Mouse (Mus musculus) embryonic facial prominence, embryonic 15.5 days (tissue): ENCODE results near the gene Gphb5. TPM values are rescaled to one million over a fixed set of nuclear protein-coding genes. Genes with fewer than 3 reads are reported as not detected.

ENCODE experiments used
- ATAC-seq: fragments of 200-750 bp; cut with Nextera tagmentation; 2 replicates; pipeline ENCODE4 v1.8.0; 2017; ENCODE audit warnings: low read depth, moderate TSS enrichment; ENCODE audit not compliant: insufficient number of reproducible peaks, low FRiP score, low TSS enrichment
- H3K27ac ChIP-seq: fragments of 300-500 bp; sonication (generic); replicated peaks from 2 replicates; pipeline ENCODE4 v1.5.1; 2015; ENCODE audit warnings: mild to moderate bottlenecking, inconsistent platforms
- H3K27me3 ChIP-seq: fragments of 300-500 bp; sonication (generic); 2 replicates; pipeline ENCODE4 v1.6.1; 2015; ENCODE audit warnings: inconsistent platforms
- H3K36me3 ChIP-seq: fragments of 300-500 bp; sonication (generic); 2 replicates; pipeline ENCODE4 v1.6.1; 2015; ENCODE audit warnings: mild to moderate bottlenecking, inconsistent platforms
- H3K4me1 ChIP-seq: fragments of 300-500 bp; sonication (generic); 2 replicates; pipeline ENCODE4 v1.6.1; 2015; ENCODE audit warnings: inconsistent platforms
- H3K4me2 ChIP-seq: fragments of 300-500 bp; sonication (generic); replicated peaks from 2 replicates; pipeline ENCODE4 v1.6.1; 2015; ENCODE audit warnings: mild to moderate bottlenecking, inconsistent platforms
- H3K4me3 ChIP-seq: fragments of 300-500 bp; sonication (generic); replicated peaks from 2 replicates; pipeline ENCODE4 v1.5.1; 2015; ENCODE audit warnings: mild to moderate bottlenecking, inconsistent platforms
- H3K9ac ChIP-seq: fragments of 300-500 bp; sonication (generic); 2 replicates; pipeline ENCODE4 v1.6.1; 2015; ENCODE audit warnings: inconsistent platforms
- H3K9me3 ChIP-seq: fragments of 300-500 bp; sonication (generic); replicated peaks from 2 replicates; pipeline ENCODE4 v1.6.1; 2016; ENCODE audit warnings: inconsistent platforms
- WGBS: fragments of 180-500 bp; shearing (Covaris S2); methylation state at CpG from one replicate; pipeline ENCODE4 v1.1.7; 2015; 5-methylcytosine and 5-hydroxymethylcytosine counted together
- polyA plus RNA-seq: library from polyadenylated mRNA; unstranded; fragments of >200 nt; fragmentation: Nextera tagmentation; extraction: Ambion mirVana; gene quantifications from 2 replicates; pipeline ENCODE4 v1.2.1, GENCODE M21; 2015

The Gphb5 gene
- polyA plus RNA-seq, 1 experiment from 2014 or later, result not detected

DNA sequence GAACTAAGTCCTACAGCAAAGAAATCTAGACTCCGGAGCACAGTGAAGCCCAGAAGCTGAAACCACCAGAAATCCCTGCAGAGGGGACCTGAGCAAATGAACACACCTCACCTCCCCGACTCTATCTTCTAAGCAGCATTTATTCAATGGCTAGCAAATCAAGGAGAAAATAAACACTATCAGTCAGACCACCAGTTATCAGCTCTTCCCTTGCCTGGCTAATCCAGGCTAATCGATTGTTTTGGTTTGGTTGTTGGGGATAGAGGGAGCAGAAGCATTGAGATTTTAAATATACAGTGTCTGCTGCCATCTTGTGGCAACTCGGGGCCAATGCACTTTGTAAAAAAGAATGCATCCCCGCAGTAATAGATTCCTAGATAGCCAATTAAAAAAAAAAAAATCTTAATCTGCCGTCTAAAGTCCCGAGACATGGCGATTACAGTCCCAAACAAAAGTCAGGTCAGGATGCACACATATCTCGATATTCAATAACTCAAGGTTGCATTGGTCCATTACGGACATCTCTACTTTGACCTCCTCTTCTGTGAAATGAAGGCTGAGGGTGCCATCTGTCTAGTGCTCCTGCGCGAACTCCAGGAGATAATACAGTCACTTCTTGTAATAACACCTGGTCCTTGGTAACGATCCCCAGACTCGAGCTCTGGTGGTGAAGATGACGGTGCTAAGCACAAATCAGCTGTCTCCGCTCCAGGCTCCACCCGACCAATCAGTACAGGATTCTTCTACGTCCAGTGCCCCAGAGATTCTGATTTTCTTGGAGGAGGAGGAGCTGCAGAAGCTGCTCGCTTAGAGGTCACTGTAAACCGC lies 27.1 kb downstream of the Gphb5 start:
- Histone ChIP-seq H3K36me3 (no peaks in the 10 kb centered on the region), H3K27ac (no peak overlapping the region), H3K4me2 (no peak overlapping the region), H3K4me1 (no peaks in the 10 kb centered on the region), H3K9me3 (no peaks in the 10 kb centered on the region), H3K27me3 (no peaks in the 10 kb centered on the region), H3K9ac (no peak overlapping the region), H3K4me3 (no peak overlapping the region)
- ATAC-seq, result no peak
- 47% methylated on average over 20 of the region's 20 CpGs for WGBS

DNA sequence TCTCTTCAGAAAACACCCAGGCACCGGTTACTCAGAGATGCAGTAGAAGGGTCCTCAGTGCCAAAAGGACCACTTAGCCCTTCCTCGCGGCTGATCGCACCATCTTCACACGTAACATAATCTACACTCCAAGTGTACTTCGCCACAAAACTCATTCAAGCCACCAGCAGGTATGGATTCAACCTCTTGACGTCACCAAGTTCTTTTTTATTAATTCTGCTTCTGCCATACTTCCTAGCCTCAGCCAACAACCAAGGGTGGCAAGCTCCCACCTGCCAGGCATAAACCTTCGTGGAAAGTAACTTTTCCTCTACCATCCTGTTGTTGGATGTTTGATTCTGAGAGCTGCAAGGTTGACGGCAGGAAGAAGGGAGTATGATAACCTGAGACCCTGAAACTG lies 28.1 kb downstream of the Gphb5 start:
- ATAC-seq, result no peak
- Histone ChIP-seq H3K27ac (no peak overlapping the region), H3K4me2 (no peak overlapping the region), H3K4me1 (no peaks in the 10 kb centered on the region), H3K9ac (no peak overlapping the region), H3K36me3 (no peaks in the 10 kb centered on the region), H3K4me3 (no peak overlapping the region), H3K9me3 (no peaks in the 10 kb centered on the region), H3K27me3 (no peaks in the 10 kb centered on the region)
- 92% methylated on average over 9 of the region's 9 CpGs for WGBS

- Histone ChIP-seq H3K9me3 (no peaks in the 10 kb centered on the region), H3K27ac (no peak overlapping the region), H3K4me1 (no peaks in the 10 kb centered on the region), H3K36me3 (no peaks in the 10 kb centered on the region), H3K9ac (no peak overlapping the region), H3K27me3 (no peaks in the 10 kb centered on the region), H3K4me2 (no peak overlapping the region), H3K4me3 (no peak overlapping the region)
- ATAC-seq, result no peak
- WGBS, result 87% methylated on average over 15 of the region's 15 CpGs
Observed at GRCm38 (mm10) chr12:75387846-75388245, 28.7 kb downstream of the Gphb5 start.

GRCm38 (mm10) chr12:75387156-75387555 lies 29.4 kb downstream of the Gphb5 start:
- Histone ChIP-seq H3K9ac (no peak overlapping the region), H3K4me2 (no peak overlapping the region), H3K27ac (no peak overlapping the region), H3K36me3 (no peaks in the 10 kb centered on the region), H3K4me1 (no peaks in the 10 kb centered on the region), H3K4me3 (no peak overlapping the region), H3K9me3 (no peaks in the 10 kb centered on the region), H3K27me3 (no peaks in the 10 kb centered on the region)
- ATAC-seq, result peak; percentile 51; the same call in 1 of the 2 replicates
- 64% methylated on average over 8 of the region's 8 CpGs for WGBS

GRCm38 (mm10) chr12:75386731-75387130 lies 29.9 kb downstream of the Gphb5 start:
- Histone ChIP-seq H3K4me1 (no peaks in the 10 kb centered on the region), H3K9me3 (no peaks in the 10 kb centered on the region), H3K9ac (no peak overlapping the region), H3K27me3 (no peaks in the 10 kb centered on the region), H3K4me2 (no peak overlapping the region), H3K36me3 (no peaks in the 10 kb centered on the region), H3K4me3 (no peak overlapping the region), H3K27ac (no peak overlapping the region)
- ATAC-seq, result no peak
- 80% methylated on average over 9 of the region's 9 CpGs for WGBS

DNA sequence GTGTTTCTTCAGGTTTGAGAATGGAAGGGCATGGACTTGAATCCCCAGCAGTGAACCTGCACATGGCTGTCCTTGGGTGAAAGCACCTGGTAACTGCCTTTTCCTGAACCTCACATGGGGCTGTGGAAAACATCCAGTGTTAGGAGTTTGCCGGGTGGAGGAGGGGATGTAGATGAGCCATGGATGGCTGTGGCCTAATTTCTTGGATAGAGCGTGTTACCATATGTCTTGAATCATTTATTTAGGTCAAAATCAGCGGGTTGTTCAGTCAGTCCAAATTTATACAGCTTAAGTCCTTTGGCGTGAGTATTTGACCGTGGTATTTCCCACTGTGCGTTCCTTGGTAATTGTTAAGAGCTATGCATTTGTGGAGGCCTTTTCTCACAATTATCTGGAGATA lies 40.5 kb downstream of the Gphb5 start:
- WGBS, result 61% methylated on average over 6 of the region's 6 CpGs
- Histone ChIP-seq H3K4me3 (no peak overlapping the region), H3K36me3 (no peaks in the 10 kb centered on the region), H3K9ac (no peak overlapping the region), H3K4me1 (no peaks in the 10 kb centered on the region), H3K9me3 (no peaks in the 10 kb centered on the region), H3K27ac (no peak overlapping the region), H3K4me2 (no peak overlapping the region), H3K27me3 (no peaks in the 10 kb centered on the region)
- ATAC-seq, result no peak; the same call in 1 of the 2 replicates

DNA sequence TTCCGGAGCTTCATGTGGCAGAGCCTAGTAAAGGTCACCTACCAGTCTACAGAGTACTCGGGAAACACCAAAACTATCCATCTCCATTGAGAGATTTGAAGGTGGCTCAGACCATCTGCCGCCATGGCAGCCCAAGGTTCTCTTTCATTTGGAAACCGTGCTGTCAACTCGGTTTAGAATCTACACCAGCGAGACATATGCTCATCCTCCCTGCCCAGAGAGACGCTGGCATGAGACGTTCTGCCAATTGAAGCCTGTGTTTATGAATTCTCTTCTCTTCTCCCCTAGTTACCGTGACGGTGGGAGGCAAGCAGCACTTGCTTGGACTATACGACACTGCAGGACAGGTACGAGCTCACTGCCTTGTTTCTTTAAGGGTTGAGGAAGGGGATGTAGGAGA lies 41.5 kb downstream of the Gphb5 start:
- Histone ChIP-seq H3K27ac (no peak overlapping the region), H3K4me1 (no peaks in the 10 kb centered on the region), H3K4me2 (no peak overlapping the region), H3K9ac (no peak overlapping the region), H3K27me3 (no peaks in the 10 kb centered on the region), H3K9me3 (no peaks in the 10 kb centered on the region), H3K4me3 (no peak overlapping the region), H3K36me3 (no peaks in the 10 kb centered on the region)
- ATAC-seq, result no peak
- WGBS, result 86% methylated on average over 12 of the region's 12 CpGs

GRCm38 (mm10) chr12:75374437-75374836 lies 42.1 kb downstream of the Gphb5 start:
- Histone ChIP-seq H3K9ac (no peak overlapping the region), H3K36me3 (no peaks in the 10 kb centered on the region), H3K9me3 (no peaks in the 10 kb centered on the region), H3K4me2 (no peak overlapping the region), H3K4me1 (no peaks in the 10 kb centered on the region), H3K27me3 (no peaks in the 10 kb centered on the region), H3K4me3 (no peak overlapping the region), H3K27ac (no peak overlapping the region)
- 64% methylated on average over 10 of the region's 10 CpGs for WGBS
- ATAC-seq, result no peak

GRCm38 (mm10) chr12:75369418-75369851 lies 47.1 kb downstream of the Gphb5 start:
- no peak overlapping the region for H3K4me2 ChIP-seq
- H3K4me1 ChIP-seq, result no peaks in the 10 kb centered on the region
- no peak overlapping the region for H3K27ac ChIP-seq
- 71% methylated on average over 2 of the region's 2 CpGs for WGBS
- no peak for ATAC-seq
- no peaks in the 10 kb centered on the region for H3K9me3 ChIP-seq
- H3K9ac ChIP-seq, result no peak overlapping the region
- H3K27me3 ChIP-seq, result no peaks in the 10 kb centered on the region
- H3K36me3 ChIP-seq, result no peaks in the 10 kb centered on the region
- no peak overlapping the region for H3K4me3 ChIP-seq

DNA sequence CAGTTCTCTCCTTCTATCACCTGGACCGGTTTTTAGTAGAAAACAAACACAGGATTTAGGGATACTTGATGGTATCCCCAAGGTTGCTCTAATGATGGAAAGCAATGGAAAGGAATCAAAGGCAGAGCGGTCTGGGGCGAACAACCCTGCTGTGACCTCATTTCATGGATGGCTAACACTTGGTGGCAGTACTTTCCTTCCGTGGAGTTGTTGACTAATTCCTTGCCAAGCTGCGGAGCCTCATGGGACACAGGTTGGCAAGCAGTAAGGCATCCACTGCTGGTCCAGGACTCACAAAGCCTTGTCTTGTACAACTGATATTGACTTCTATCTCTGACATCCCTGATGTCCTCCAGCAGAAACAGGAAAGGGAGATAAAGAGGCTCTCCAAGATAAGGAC lies 48.1 kb downstream of the Gphb5 start:
- Histone ChIP-seq H3K27ac (no peak overlapping the region), H3K9ac (no peak overlapping the region)
- ATAC-seq, result no peak

GRCm38 (mm10) chr12:75367371-75367770 lies 49.2 kb downstream of the Gphb5 start:
- H3K27ac ChIP-seq, result no peak overlapping the region
- H3K9me3 ChIP-seq, result no peaks in the 10 kb centered on the region
- 94% methylated on average over 6 of the region's 6 CpGs for WGBS

More for the DNA sequence above, 48.1 kb downstream of the Gphb5 start:
- Histone ChIP-seq H3K9me3 (no peaks in the 10 kb centered on the region), H3K4me3 (no peak overlapping the region), H3K36me3 (no peaks in the 10 kb centered on the region), H3K4me2 (no peak overlapping the region), H3K4me1 (no peaks in the 10 kb centered on the region), H3K27me3 (no peaks in the 10 kb centered on the region)
- WGBS, result 87% methylated on average over 5 of the region's 5 CpGs

DNA sequence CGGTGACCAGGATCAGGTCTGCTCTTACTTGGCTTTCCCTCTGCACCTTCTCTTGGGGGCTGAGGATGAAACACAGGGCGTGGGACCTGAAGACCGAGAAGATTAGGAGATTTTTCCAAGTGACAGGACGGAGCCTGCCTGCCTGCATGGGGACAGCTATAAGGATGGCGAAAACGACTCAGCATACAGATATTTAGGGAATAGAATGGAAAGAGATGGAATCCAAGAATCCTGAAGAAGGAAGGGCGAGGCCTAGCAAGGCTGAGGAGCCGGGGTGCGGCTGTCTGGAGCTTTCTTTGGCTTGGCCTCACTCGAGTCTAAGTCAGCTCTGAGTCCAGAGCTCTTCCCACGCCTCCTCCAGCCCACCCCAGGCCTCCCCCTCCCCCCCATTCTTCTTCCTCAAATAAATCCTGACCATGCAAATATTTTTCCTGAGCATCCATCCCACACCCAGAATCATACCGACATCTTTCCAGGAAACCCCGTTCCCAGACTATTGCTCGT lies 50.9 kb downstream of the Gphb5 start:
- H3K4me2 ChIP-seq, result no peak overlapping the region
- H3K9me3 ChIP-seq, result no peaks in the 10 kb centered on the region
- H3K27ac ChIP-seq, result no peak overlapping the region
- H3K4me3 ChIP-seq, result no peak overlapping the region
- ATAC-seq, result no peak
- 0 out of 2 replicates have a peak, but pooled peaks cover 4% of the 10 kb centered on the region for H3K36me3 ChIP-seq
- 81% methylated on average over 14 of the region's 14 CpGs for WGBS
- no peak overlapping the region for H3K9ac ChIP-seq
- H3K4me1 ChIP-seq, result no peaks in the 10 kb centered on the region
- no peaks in the 10 kb centered on the region for H3K27me3 ChIP-seq

More at GRCm38 (mm10) chr12:75367371-75367770, 49.2 kb downstream of the Gphb5 start:
- Histone ChIP-seq H3K4me3 (no peak overlapping the region), H3K4me1 (no peaks in the 10 kb centered on the region), H3K27me3 (no peaks in the 10 kb centered on the region), H3K36me3 (0 out of 2 replicates have a peak, but pooled peaks cover 1% of the 10 kb centered on the region), H3K4me2 (no peak overlapping the region), H3K9ac (no peak overlapping the region)
- no peak for ATAC-seq
